Mouse (Mus musculus) olfactory bulb, adult 2 months (tissue): ENCODE data around the gene Ptcra.

Source experiments
- CTCF ChIP-seq: fragments of 200-500 bp; IDR thresholded peaks from 2 replicates; pipeline ENCODE4 v1.5.1; 2012; ENCODE audit warnings: low read depth, mild to moderate bottlenecking, low read length, moderate library complexity; ENCODE audit not compliant: insufficient read depth
- POLR2A ChIP-seq: fragments of 200-500 bp; IDR thresholded peaks from 2 replicates; pipeline ENCODE4 v1.6.1; 2012; ENCODE audit warnings: mild to moderate bottlenecking, low read depth, low read length, moderate library complexity; ENCODE audit not compliant: insufficient read depth

GRCm38 (mm10) chr17:46783222-46783565, 19.7 kb upstream of the Ptcra start:
- TF ChIP-seq CTCF (no peak), POLR2A (no peak)
